Mouse (Mus musculus) lung, postnatal 0 days (tissue): ENCODE results near the gene Gemin7.

ENCODE experiments used
- CTCF ChIP-seq: IDR thresholded peaks from 2 replicates; pipeline ENCODE4 v1.5.1; 2016; ENCODE audit warnings: antibody characterized with exemption, mild to moderate bottlenecking
- EP300 ChIP-seq: IDR thresholded peaks from 2 replicates; pipeline ENCODE4 v1.6.1; 2016; ENCODE audit warnings: antibody characterized with exemption, mild to moderate bottlenecking, control low read depth

- TF ChIP-seq CTCF (no peak), EP300 (peak; percentile 32; the same call in 1 of the 2 replicates)
These were observed 31.4 kb downstream of the Gemin7 start for GRCm38 (mm10) chr7:19546007-19546406.
